Mouse (Mus musculus) ES-E14 (cell line): Measurements from ENCODE around the gene Skap2. TPM values are rescaled to one million over a fixed set of nuclear protein-coding genes. Genes with fewer than 3 reads are reported as not detected.

Experiments
- DNase-seq: peaks from one replicate; pipeline ENCODE4 v3.0.0-alpha.2; 2013; ENCODE audit warnings: low read depth, low spot score
- H3K27ac ChIP-seq: 2 replicates; pipeline ENCODE4 v1.5.1; 2012; ENCODE audit warnings: low read depth, mild to moderate bottlenecking, low read length, moderate library complexity, mixed read lengths; ENCODE audit not compliant: poor library complexity, insufficient read depth, severe bottlenecking
- H3K36me3 ChIP-seq: 2 replicates; pipeline ENCODE4 v1.6.1; 2012; ENCODE audit warnings: mild to moderate bottlenecking, low read length, moderate library complexity, mixed read lengths; ENCODE audit not compliant: control insufficient read depth, poor library complexity, insufficient read depth, severe bottlenecking
- H3K4me1 ChIP-seq, 2 experiments: fragments of 150-350 bp in 1 of 2; sonication (generic) in 1 of 2; 2 replicates each; pipeline ENCODE4 v1.6.1; 2012; ENCODE audit warnings: low read length in 2 of 2, mild to moderate bottlenecking in 1 of 2, mixed read lengths in 1 of 2; ENCODE audit not compliant: control insufficient read depth in 2 of 2, insufficient read depth in 2 of 2, poor library complexity in 1 of 2
- H3K4me3 ChIP-seq, 2 experiments: fragments of 150-350 bp in 1 of 2; sonication (generic) in 1 of 2; 2 replicates each; pipeline ENCODE4 v1.5.1; 2012; ENCODE audit warnings: low read length in 2 of 2, low read depth in 1 of 2, mild to moderate bottlenecking in 1 of 2, mixed read lengths in 1 of 2; ENCODE audit not compliant: insufficient read depth in 1 of 2, poor library complexity in 1 of 2, severe bottlenecking in 1 of 2
- H3K9ac ChIP-seq: 2 replicates; pipeline ENCODE4 v1.6.1; 2012; ENCODE audit warnings: low read depth, mild to moderate bottlenecking, low read length, mixed read lengths; ENCODE audit not compliant: poor library complexity, insufficient read depth, severe bottlenecking
- H3K9me3 ChIP-seq: fragments of 150-350 bp; sonication (generic); 2 replicates; pipeline ENCODE4 v1.6.1; 2012; ENCODE audit warnings: low read depth, mild to moderate bottlenecking, low read length; ENCODE audit not compliant: control insufficient read depth, insufficient read depth
- CHD2 ChIP-seq: IDR thresholded peaks from 2 replicates; pipeline ENCODE4 v1.6.1; 2014; ENCODE audit warnings: mild to moderate bottlenecking, low read depth, low read length, inconsistent platforms
- HCFC1 ChIP-seq: IDR thresholded peaks from 2 replicates; pipeline ENCODE4 v1.6.1; 2012; ENCODE audit warnings: low read length, inconsistent platforms, borderline replicate concordance; ENCODE audit not compliant: insufficient read depth
- MAFK ChIP-seq: IDR thresholded peaks from 2 replicates; pipeline ENCODE4 v1.6.1; 2014; ENCODE audit warnings: mild to moderate bottlenecking, low read depth, low read length, inconsistent platforms; ENCODE audit not compliant: insufficient read depth
- ZC3H11A ChIP-seq: IDR thresholded peaks from 2 replicates; pipeline ENCODE4 v1.6.1; 2012; ENCODE audit warnings: low read depth, mild to moderate bottlenecking, inconsistent platforms, low read length, borderline replicate concordance
- ZNF384 ChIP-seq: IDR thresholded peaks from 2 replicates; pipeline ENCODE4 v1.6.1; 2012; ENCODE audit warnings: low read depth, low read length, inconsistent platforms
- in situ Hi-C, 2 experiments: fragments of 600-800 bp; cut with MboI; formaldehyde crosslinking; loops; one replicate each; pipeline ENCODE4 v1.15.1; 2025; ENCODE audit warnings: low sequenced_read_pairs in 2 of 2, inconsistent platforms in 1 of 2; ENCODE audit not compliant: unreplicated experiment in 2 of 2
- total RNA-seq: library from RNA; depleted of rRNA; stranded (reverse); fragments of 300-350 nt; gene quantifications from 2 replicates; pipeline ENCODE4 v1.2.3, GENCODE M21; 2012; rRNA removed

Gene Skap2
- total RNA-seq, 1 experiment = 25.1 TPM

DNA sequence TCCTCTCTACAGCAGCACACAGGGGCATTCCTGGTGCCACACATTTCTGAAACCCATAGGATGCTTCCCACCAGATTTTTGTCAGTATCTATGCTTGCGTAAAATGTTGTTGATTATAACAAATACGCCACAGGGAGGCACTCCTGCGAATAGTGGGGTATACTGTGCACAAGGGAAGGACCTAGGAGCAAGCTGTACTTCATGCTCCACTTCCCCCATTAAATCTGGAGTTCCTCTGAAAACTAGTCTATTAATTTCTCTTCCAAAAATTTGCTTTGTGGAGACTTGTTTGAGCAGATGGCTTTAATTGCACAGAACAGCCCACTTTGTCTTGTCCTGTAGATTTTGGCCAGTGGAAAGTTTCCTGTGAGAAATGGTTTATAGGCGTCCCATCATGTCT is 201.4 kb downstream of the Skap2 start:
- no peaks in the 10 kb centered on the region for H3K9me3 ChIP-seq

DNA sequence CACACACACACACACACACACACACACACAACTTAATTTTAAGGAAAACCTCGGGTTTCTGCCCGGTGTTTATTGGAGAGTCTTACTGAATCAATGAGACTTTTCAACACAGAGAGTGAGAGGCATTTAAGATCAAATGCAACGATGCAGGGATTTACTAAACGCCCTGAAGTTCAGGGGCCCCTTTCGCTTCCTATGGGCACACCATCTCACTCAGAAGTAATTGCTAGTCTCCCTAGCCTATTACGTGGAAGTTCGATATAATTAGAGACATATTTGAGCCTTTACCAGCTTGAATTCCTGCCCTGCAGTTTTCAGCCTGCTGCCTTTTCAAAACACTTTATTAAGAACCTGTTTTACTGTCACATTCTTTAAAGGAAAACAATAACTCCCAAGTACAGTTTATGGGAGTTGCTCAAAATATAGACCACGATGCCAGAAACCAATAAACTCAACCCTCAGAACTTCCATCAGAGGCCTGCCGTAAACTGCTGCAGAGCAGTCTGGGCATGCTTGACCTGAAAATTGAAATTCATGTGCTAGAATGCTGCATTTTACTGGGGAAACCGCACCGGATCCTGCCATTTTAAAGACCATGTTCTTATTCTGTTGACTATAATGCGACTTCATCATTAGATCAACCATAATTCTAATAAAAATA is 203.1 kb downstream of the Skap2 start:
- Histone ChIP-seq H3K4me3 (no peak overlapping the region), H3K4me1 (no peaks in the 10 kb centered on the region), H3K27ac (no peak overlapping the region), H3K36me3 (no peaks in the 10 kb centered on the region), H3K9me3 (no peaks in the 10 kb centered on the region), H3K9ac (no peak overlapping the region)
- in situ Hi-C loops = no loop called here
- DNase-seq = no peak
- no peak for TF ChIP-seq ZNF384

More for the DNA sequence above, 201.4 kb downstream of the Skap2 start:
- in situ Hi-C loops = no loop called here
- TF ChIP-seq CHD2 = no peak
- TF ChIP-seq MAFK = no peak
- TF ChIP-seq ZNF384 = no peak
- TF ChIP-seq ZC3H11A = no peak
- no peak for TF ChIP-seq HCFC1
- H3K9ac ChIP-seq = no peak overlapping the region
- DNase-seq = no peak
- no peak overlapping the region for H3K4me3 ChIP-seq
- no peaks in the 10 kb centered on the region for H3K4me1 ChIP-seq
- no peaks in the 10 kb centered on the region for H3K36me3 ChIP-seq
- no peak overlapping the region for H3K27ac ChIP-seq

DNA sequence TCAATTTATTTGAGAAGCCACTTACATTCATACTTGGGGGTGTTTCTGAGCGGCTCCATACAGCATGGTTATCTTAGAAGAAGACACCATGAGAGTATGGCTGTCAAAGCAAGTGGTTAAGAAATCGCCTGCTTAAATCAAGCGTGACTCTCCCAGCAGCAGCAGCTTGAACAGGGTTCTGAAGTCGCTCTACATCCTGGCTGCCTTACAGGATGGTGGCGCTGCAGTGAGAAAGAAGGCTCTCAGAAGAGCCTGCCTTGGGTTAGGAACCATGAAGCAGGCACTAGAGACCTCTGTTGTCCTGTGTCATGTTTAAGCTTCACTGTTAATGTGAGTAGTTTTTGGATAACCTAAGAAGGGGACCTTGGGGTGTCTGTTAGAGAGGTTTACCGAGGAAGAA is 204.3 kb downstream of the Skap2 start:
- in situ Hi-C loops = no loop called here
- TF ChIP-seq ZC3H11A (no peak), HCFC1 (no peak), ZNF384 (no peak), CHD2 (no peak), MAFK (no peak)
- Histone ChIP-seq H3K9ac (no peak overlapping the region), H3K9me3 (no peaks in the 10 kb centered on the region), H3K4me1 (no peaks in the 10 kb centered on the region), H3K4me3 (peak overlapping the region in 1 of 2 experiments; percentile 24; a peak in 1 of 4 replicates), H3K27ac (no peak overlapping the region), H3K36me3 (no peaks in the 10 kb centered on the region)
- no peak for DNase-seq

Other genes starting within 250 kb of the Skap2 start
- 1.1 and 3.5 TPM in 2 replicates for gene Hoxa1, start 145.8 kb upstream of the Skap2 start, total RNA-seq
- gene Hoxa2, start 152.3 kb upstream of the Skap2 start, total RNA-seq = 0.27 TPM in 1 of 2 replicates, not detected in the other
- 0.18 TPM in 1 of 2 replicates, not detected in the other for gene 5730596B20Rik, start 164.9 kb upstream of the Skap2 start, total RNA-seq
- 0.13 TPM in 1 of 2 replicates, not detected in the other for gene Hoxa4, start 179.2 kb upstream of the Skap2 start, total RNA-seq
- 0.49 TPM in 1 of 2 replicates, not detected in the other for gene Hoxa5, start 192.0 kb upstream of the Skap2 start, total RNA-seq
- not detected in 2 replicates for gene Hoxa6, start 196.2 kb upstream of the Skap2 start, total RNA-seq
- 0.27 TPM in 1 of 2 replicates, not detected in the other for gene Hoxa3, start 200.8 kb upstream of the Skap2 start, total RNA-seq
- 0.31 TPM in 1 of 2 replicates, not detected in the other for gene Gm28308, start 200.8 kb upstream of the Skap2 start, total RNA-seq
- 0.42 and 0.89 TPM in 2 replicates for gene Hoxa7, start 209.3 kb upstream of the Skap2 start, total RNA-seq
- 0.26 and 1.4 TPM in 2 replicates for gene Hoxa9, start 218.5 kb upstream of the Skap2 start, total RNA-seq
- gene Hoxa10, start 228.3 kb upstream of the Skap2 start, total RNA-seq = 0.16 and 0.80 TPM in 2 replicates
- 0.31 TPM in 1 of 2 replicates, not detected in the other for gene Hoxa11, start 233.3 kb upstream of the Skap2 start, total RNA-seq
- 0.21 and 0.40 TPM in 2 replicates for gene Hoxa13, start 248.3 kb upstream of the Skap2 start, total RNA-seq